Mouse (Mus musculus): ENCODE data around the gene Nsrp1. TPM values are rescaled to one million over a fixed set of nuclear protein-coding genes. Genes with fewer than 3 reads are reported as not detected.

Gene Nsrp1
- polyA plus RNA-seq, 2 experiments, result 12.5 to 65.1 TPM

DNA sequence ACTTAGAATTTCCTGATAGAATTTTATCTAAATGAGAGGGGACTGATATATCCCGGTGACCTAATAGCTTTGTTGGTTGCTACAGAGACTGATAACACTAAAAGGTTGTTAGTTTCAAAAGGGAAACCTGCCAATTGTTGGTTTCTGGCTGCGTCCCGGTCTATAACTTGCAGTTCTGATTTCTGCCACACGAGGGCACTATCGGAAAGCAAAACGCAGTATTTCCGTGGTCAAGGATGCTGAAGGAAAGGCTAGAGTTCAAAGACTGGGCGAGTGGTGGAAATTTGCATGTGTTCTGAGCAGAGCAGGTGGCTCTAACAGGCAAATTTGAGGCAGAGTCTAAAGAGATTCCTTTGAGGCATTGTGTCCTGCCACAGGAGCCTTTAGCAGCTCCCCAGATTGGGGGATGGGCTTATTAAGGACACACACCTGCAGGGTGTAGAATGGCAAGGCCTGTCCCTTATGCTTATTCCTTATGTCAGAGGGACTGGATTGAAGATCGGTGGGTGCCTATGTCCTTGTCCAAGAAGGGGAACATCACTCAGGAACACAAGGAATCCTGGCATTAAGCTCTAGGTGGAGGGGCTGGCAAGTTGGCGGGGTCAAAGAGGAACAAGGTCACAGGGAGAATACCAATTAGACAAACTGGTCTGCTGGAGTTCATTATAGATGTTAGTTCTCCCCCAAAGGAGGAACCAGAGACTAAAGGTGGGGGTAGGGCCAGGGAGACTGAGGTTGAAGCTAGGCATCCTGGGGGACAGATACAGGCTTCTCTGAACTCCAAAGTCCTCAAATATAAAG lies 22.1 kb upstream of the Nsrp1 start:
- H3K27ac ChIP-seq (replicated peaks; ENCODE audit: low read depth, low read length), result no peak overlapping the region
- WGBS, result 13% methylated on average over 10 of the region's 10 CpGs
- no peaks in the 10 kb centered on the region for H3K36me3 ChIP-seq (ENCODE audit: control insufficient read depth, insufficient read depth, low read length)
- no peak for TF ChIP-seq POLR2A (IDR thresholded peaks at IDR 0.05; ENCODE audit: borderline replicate concordance, extremely low read depth, insufficient read depth, insufficient read length)
- H3K4me3 ChIP-seq (replicated peaks; ENCODE audit: low read length), result no peak overlapping the region
- 0 out of 2 replicates have a peak, but pooled peaks cover 4% of the 10 kb centered on the region for H3K4me1 ChIP-seq (ENCODE audit: control insufficient read depth, insufficient read depth, low read length)
- H3K9me3 ChIP-seq (ENCODE audit: control insufficient read depth, low read length), result no peaks in the 10 kb centered on the region
- peak; percentile 70 for DNase-seq (ENCODE audit: low spot score)
- H3K9ac ChIP-seq (ENCODE audit: low read depth, low read length, severe bottlenecking), result no peak overlapping the region
- no peaks in the 10 kb centered on the region for H3K27me3 ChIP-seq (ENCODE audit: control insufficient read depth, insufficient read depth, low read length)
- H3K4me2 ChIP-seq (replicated peaks; ENCODE audit: low read depth, low read length, severe bottlenecking), result no peak overlapping the region
- ATAC-seq (ENCODE audit: low FRiP score, low read depth), result no peak

DNA sequence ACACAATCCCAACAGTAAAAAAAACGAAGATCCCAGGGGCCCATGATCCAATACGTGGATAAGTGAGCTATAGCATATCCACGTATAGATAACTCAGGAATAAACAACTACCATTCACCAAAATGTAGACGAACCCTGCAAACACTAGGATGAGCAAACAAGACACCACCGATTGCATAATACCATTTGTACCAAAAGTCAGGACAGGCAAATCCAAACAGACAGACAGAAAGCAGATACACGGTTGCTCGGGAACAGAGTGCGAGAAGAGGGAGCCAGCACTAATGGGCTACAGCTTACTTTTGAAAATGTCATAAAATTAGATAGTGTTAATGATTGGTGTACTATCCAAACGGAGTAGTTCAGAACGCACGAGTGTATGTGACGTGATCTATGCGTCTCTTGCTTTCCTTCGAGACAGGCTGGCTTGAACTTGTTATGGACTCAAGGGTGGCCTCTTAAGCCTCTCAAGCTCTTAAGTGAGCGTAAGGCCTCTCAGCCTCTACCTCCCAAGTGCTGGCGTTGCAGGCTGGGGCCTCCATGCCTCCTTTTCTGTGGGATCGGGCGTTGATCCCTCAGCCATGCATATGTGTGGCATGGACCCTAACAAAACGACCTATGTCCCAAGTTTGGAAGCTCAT lies 20.2 kb upstream of the Nsrp1 start:
- no peak for TF ChIP-seq POLR2A (IDR thresholded peaks at IDR 0.05; ENCODE audit: borderline replicate concordance, extremely low read depth, insufficient read depth, insufficient read length)
- no peaks in the 10 kb centered on the region for H3K9me3 ChIP-seq (ENCODE audit: control insufficient read depth, low read length)
- no peak overlapping the region for H3K9ac ChIP-seq (ENCODE audit: low read depth, low read length, severe bottlenecking)
- H3K36me3 ChIP-seq (ENCODE audit: control insufficient read depth, insufficient read depth, low read length), result no peaks in the 10 kb centered on the region
- DNase-seq (ENCODE audit: low spot score) (no peak), ATAC-seq (ENCODE audit: low FRiP score, low read depth) (no peak)
- 0 out of 2 replicates have a peak, but pooled peaks cover 4% of the 10 kb centered on the region for H3K4me1 ChIP-seq (ENCODE audit: control insufficient read depth, insufficient read depth, low read length)
- 71% methylated on average over 19 of the region's 19 CpGs for WGBS
- no peaks in the 10 kb centered on the region for H3K27me3 ChIP-seq (ENCODE audit: control insufficient read depth, insufficient read depth, low read length)
- no peak overlapping the region for H3K27ac ChIP-seq (replicated peaks; ENCODE audit: low read depth, low read length)
- no peak overlapping the region for H3K4me2 ChIP-seq (replicated peaks; ENCODE audit: low read depth, low read length, severe bottlenecking)
- H3K4me3 ChIP-seq (replicated peaks; ENCODE audit: low read length), result no peak overlapping the region

DNA sequence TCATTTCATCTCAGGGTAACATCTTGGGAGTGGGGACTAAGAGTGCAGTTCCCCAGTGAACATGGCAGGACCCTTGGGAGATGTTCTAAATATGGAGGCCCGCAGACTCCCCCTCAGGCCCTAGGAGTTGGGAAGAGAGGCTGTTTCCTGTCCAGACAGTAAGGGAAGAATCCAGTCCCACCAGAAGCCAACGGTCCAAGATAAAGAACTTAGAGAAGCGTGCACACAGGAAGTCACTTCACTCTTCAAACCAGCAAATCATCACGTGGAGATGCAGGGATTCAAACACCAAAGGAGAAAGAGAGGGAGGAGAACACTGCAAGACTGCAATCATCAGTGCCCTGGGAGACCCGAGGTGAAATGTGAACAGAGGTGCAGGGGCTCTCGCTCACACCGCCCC lies 18.8 kb upstream of the Nsrp1 start:
- no peak overlapping the region for H3K9ac ChIP-seq (ENCODE audit: low read depth, low read length, severe bottlenecking)
- H3K4me3 ChIP-seq (replicated peaks; ENCODE audit: low read length), result no peak overlapping the region
- ATAC-seq (ENCODE audit: low FRiP score, low read depth) (no peak), DNase-seq (ENCODE audit: low spot score) (no peak)
- no peak overlapping the region for H3K4me2 ChIP-seq (replicated peaks; ENCODE audit: low read depth, low read length, severe bottlenecking)
- H3K36me3 ChIP-seq (ENCODE audit: control insufficient read depth, insufficient read depth, low read length), result no peaks in the 10 kb centered on the region
- no peaks in the 10 kb centered on the region for H3K9me3 ChIP-seq (ENCODE audit: control insufficient read depth, low read length)
- 0 out of 2 replicates have a peak, but pooled peaks cover 4% of the 10 kb centered on the region for H3K4me1 ChIP-seq (ENCODE audit: control insufficient read depth, insufficient read depth, low read length)
- no peaks in the 10 kb centered on the region for H3K27me3 ChIP-seq (ENCODE audit: control insufficient read depth, insufficient read depth, low read length)
- TF ChIP-seq POLR2A (IDR thresholded peaks at IDR 0.05; ENCODE audit: borderline replicate concordance, extremely low read depth, insufficient read depth, insufficient read length), result no peak
- 70% methylated on average over 7 of the region's 7 CpGs for WGBS
- no peak overlapping the region for H3K27ac ChIP-seq (replicated peaks; ENCODE audit: low read depth, low read length)

DNA sequence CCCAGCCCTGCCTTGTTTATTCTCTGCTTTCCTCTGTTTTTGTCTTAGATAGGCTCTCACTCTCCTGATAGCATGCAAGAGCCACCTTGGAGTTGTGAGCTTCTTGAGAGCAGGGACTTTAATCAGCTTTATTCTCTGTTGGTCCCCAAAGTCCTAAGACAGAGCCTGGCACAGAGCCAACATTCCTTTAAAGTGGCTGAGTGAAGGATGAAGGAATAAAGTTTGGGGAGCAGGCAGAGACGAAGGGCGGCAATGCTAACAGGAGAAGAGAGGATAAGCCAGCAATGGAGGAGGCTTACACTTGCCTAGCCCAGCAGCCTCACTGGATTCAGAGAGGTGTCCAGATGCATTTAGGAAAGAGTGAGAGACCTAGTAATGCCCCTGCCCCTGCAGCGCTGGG lies 18.3 kb upstream of the Nsrp1 start:
- Histone ChIP-seq H3K27ac (replicated peaks; ENCODE audit: low read depth, low read length) (no peak overlapping the region), H3K4me1 (ENCODE audit: control insufficient read depth, insufficient read depth, low read length) (0 out of 2 replicates have a peak, but pooled peaks cover 4% of the 10 kb centered on the region), H3K9ac (ENCODE audit: low read depth, low read length, severe bottlenecking) (no peak overlapping the region), H3K36me3 (ENCODE audit: control insufficient read depth, insufficient read depth, low read length) (no peaks in the 10 kb centered on the region), H3K9me3 (ENCODE audit: control insufficient read depth, low read length) (no peaks in the 10 kb centered on the region), H3K4me2 (replicated peaks; ENCODE audit: low read depth, low read length, severe bottlenecking) (no peak overlapping the region), H3K4me3 (replicated peaks; ENCODE audit: low read length) (no peak overlapping the region), H3K27me3 (ENCODE audit: control insufficient read depth, insufficient read depth, low read length) (no peaks in the 10 kb centered on the region)
- no peak for TF ChIP-seq POLR2A (IDR thresholded peaks at IDR 0.05; ENCODE audit: borderline replicate concordance, extremely low read depth, insufficient read depth, insufficient read length)
- DNase-seq (ENCODE audit: low spot score), result no peak
- ATAC-seq (ENCODE audit: low FRiP score, low read depth), result no peak
- 53% methylated on average over 3 of the region's 3 CpGs for WGBS

DNA sequence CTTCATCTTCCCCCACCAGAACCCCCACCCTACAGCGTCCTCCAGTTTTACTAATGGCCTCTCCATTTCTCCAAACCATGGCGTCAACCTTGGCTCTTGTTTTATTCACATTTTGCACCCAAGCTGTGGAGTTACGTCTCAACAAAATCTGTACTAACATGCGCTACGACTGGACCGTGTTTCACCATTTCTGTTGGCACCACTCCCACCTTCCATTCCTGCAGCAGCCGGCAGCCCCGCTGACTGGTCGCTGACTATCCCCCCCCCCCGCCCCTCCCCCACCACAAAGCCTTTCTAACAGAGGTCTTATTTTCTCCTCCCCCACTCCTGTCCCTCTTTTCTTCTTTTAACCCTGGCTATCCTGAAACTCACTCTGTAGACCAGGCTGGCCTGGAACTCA lies 17.0 kb upstream of the Nsrp1 start:
- Histone ChIP-seq H3K9me3 (ENCODE audit: control insufficient read depth, low read length) (no peaks in the 10 kb centered on the region), H3K4me1 (ENCODE audit: control insufficient read depth, insufficient read depth, low read length) (0 out of 2 replicates have a peak, but pooled peaks cover 4% of the 10 kb centered on the region), H3K27ac (replicated peaks; ENCODE audit: low read depth, low read length) (no peak overlapping the region), H3K36me3 (ENCODE audit: control insufficient read depth, insufficient read depth, low read length) (no peaks in the 10 kb centered on the region), H3K4me3 (replicated peaks; ENCODE audit: low read length) (no peak overlapping the region), H3K9ac (ENCODE audit: low read depth, low read length, severe bottlenecking) (no peak overlapping the region), H3K27me3 (ENCODE audit: control insufficient read depth, insufficient read depth, low read length) (no peaks in the 10 kb centered on the region), H3K4me2 (replicated peaks; ENCODE audit: low read depth, low read length, severe bottlenecking) (no peak overlapping the region)
- DNase-seq (ENCODE audit: low spot score) (no peak), ATAC-seq (ENCODE audit: low FRiP score, low read depth) (no peak)
- no peak for TF ChIP-seq POLR2A (IDR thresholded peaks at IDR 0.05; ENCODE audit: borderline replicate concordance, extremely low read depth, insufficient read depth, insufficient read length)
- WGBS, result 64% methylated on average over 10 of the region's 10 CpGs

Data from limb, embryonic 14.5 days (tissue).